Mouse (Mus musculus) small intestine, adult 2 months (tissue): ENCODE measurements around the gene Ap2a2. TPM values are rescaled to one million over a fixed set of nuclear protein-coding genes. Genes with fewer than 3 reads are reported as not detected.

Experiments
- H3K27ac ChIP-seq: fragments of 200-500 bp; 2 replicates; pipeline ENCODE4 v1.5.1; 2012; ENCODE audit warnings: low read depth, low read length, control low read depth, inconsistent platforms; ENCODE audit not compliant: insufficient read depth
- H3K27me3 ChIP-seq: fragments of 200-500 bp; 2 replicates; pipeline ENCODE4 v1.6.1; 2012; ENCODE audit warnings: mild to moderate bottlenecking, moderate library complexity, low read length, inconsistent platforms; ENCODE audit not compliant: control insufficient read depth, insufficient read depth
- H3K36me3 ChIP-seq: fragments of 200-500 bp; 2 replicates; pipeline ENCODE4 v1.6.1; 2012; ENCODE audit warnings: mild to moderate bottlenecking, low read length, control low read depth, inconsistent platforms; ENCODE audit not compliant: control insufficient read depth, insufficient read depth
- H3K4me1 ChIP-seq: fragments of 200-500 bp; 2 replicates; pipeline ENCODE4 v1.6.1; 2012; ENCODE audit warnings: low read length, inconsistent platforms, mixed read lengths; ENCODE audit not compliant: control insufficient read depth, insufficient read depth, insufficient read length
- H3K4me3 ChIP-seq: fragments of 200-500 bp; 2 replicates; pipeline ENCODE4 v1.5.1; 2012; ENCODE audit warnings: low read depth, mild to moderate bottlenecking, control low read depth, inconsistent platforms, low read length, moderate library complexity
- CTCF ChIP-seq: fragments of 200-500 bp; IDR thresholded peaks from 2 replicates; pipeline ENCODE4 v1.5.1; 2012; ENCODE audit warnings: low read depth, mild to moderate bottlenecking, control low read depth, inconsistent platforms, low read length, moderate library complexity, mixed read lengths; ENCODE audit not compliant: insufficient replicate concordance, insufficient read length; ENCODE audit errors: extremely low read depth
- POLR2A ChIP-seq: fragments of 200-500 bp; IDR thresholded peaks from 2 replicates; pipeline ENCODE4 v1.6.1; 2012; ENCODE audit warnings: low read depth, mild to moderate bottlenecking, control low read depth, inconsistent platforms, low read length, moderate library complexity
- WGBS: fragments of 180-500 bp; shearing (Covaris S2); methylation state at CpG from one replicate; pipeline ENCODE4 v1.1.7; 2018; 5-methylcytosine and 5-hydroxymethylcytosine counted together
- polyA plus RNA-seq: library from polyadenylated mRNA; depleted of rRNA; stranded (reverse); fragments of >200 nt; gene quantifications from 2 replicates; pipeline ENCODE4 v1.2.3, GENCODE M21; 2012

Ap2a2 gene
- polyA plus RNA-seq, 1 experiment, result 109 TPM

GRCm38 (mm10) chr7:141541681-141542080, 20.3 kb upstream of the Ap2a2 start:
- H3K27ac ChIP-seq, result no peak overlapping the region
- WGBS, result 87% methylated on average over 4 of the region's 4 CpGs

GRCm38 (mm10) chr7:141542588-141542987, 19.4 kb upstream of the Ap2a2 start:
- Histone ChIP-seq H3K36me3 (no peaks in the 10 kb centered on the region), H3K4me1 (peaks cover 34% of the 10 kb centered on the region; the same call in 1 of the 2 replicates), H3K27ac (no peak overlapping the region), H3K27me3 (no peaks in the 10 kb centered on the region), H3K4me3 (no peak overlapping the region)
- WGBS, result 82% methylated on average over 2 of the region's 2 CpGs
- TF ChIP-seq POLR2A, result no peak
- TF ChIP-seq CTCF, result no peak

More at GRCm38 (mm10) chr7:141541681-141542080, 20.3 kb upstream of the Ap2a2 start:
- Histone ChIP-seq H3K4me1 (peaks cover 34% of the 10 kb centered on the region; the same call in 1 of the 2 replicates), H3K27me3 (no peaks in the 10 kb centered on the region), H3K36me3 (no peaks in the 10 kb centered on the region), H3K4me3 (no peak overlapping the region)
- no peak for TF ChIP-seq CTCF
- TF ChIP-seq POLR2A, result no peak

- 26% methylated on average over 4 of the region's 4 CpGs for WGBS
These were observed 17.3 kb upstream of the Ap2a2 start for GRCm38 (mm10) chr7:141544654-141545053.

GRCm38 (mm10) chr7:141549432-141550061, 12.4 kb upstream of the Ap2a2 start:
- WGBS, result 85% methylated on average over 3 of the region's 3 CpGs
- Histone ChIP-seq H3K36me3 (no peaks in the 10 kb centered on the region), H3K4me1 (peaks cover 4% of the 10 kb centered on the region; the same call in 1 of the 2 replicates), H3K4me3 (no peak overlapping the region), H3K27me3 (no peaks in the 10 kb centered on the region), H3K27ac (no peak overlapping the region)
- TF ChIP-seq POLR2A, result no peak
- TF ChIP-seq CTCF, result no peak

More at GRCm38 (mm10) chr7:141544654-141545053, 17.3 kb upstream of the Ap2a2 start:
- Histone ChIP-seq H3K27me3 (no peaks in the 10 kb centered on the region), H3K27ac (peak overlapping the region; percentile 89), H3K36me3 (no peaks in the 10 kb centered on the region), H3K4me3 (peak overlapping the region; percentile 2; the same call in 1 of the 2 replicates), H3K4me1 (peaks cover 25% of the 10 kb centered on the region; the same call in 1 of the 2 replicates)
- TF ChIP-seq POLR2A (no peak), CTCF (no peak)

GRCm38 (mm10) chr7:141550464-141550863, 11.5 kb upstream of the Ap2a2 start:
- no peaks in the 10 kb centered on the region for H3K27me3 ChIP-seq
- no peak overlapping the region for H3K4me3 ChIP-seq
- whole genome bisulfite sequencing, result 68% methylated on average over 2 of the region's 2 CpGs
- H3K36me3 ChIP-seq, result no peaks in the 10 kb centered on the region
- H3K4me1 ChIP-seq, result no peaks in the 10 kb centered on the region
- H3K27ac ChIP-seq, result no peak overlapping the region
- TF ChIP-seq POLR2A, result no peak

GRCm38 (mm10) chr7:141558329-141558776, 3.6 kb upstream of the Ap2a2 start:
- no peak overlapping the region for H3K4me3 ChIP-seq
- 64% methylated on average over 4 of the region's 4 CpGs for WGBS
- H3K27ac ChIP-seq, result no peak overlapping the region
- TF ChIP-seq CTCF, result no peak
- H3K27me3 ChIP-seq, result no peaks in the 10 kb centered on the region
- H3K36me3 ChIP-seq, result no peaks in the 10 kb centered on the region
- peaks cover 5% of the 10 kb centered on the region; the same call in 1 of the 2 replicates for H3K4me1 ChIP-seq

- Histone ChIP-seq H3K4me3 (no peak overlapping the region), H3K27ac (no peak overlapping the region), H3K36me3 (no peaks in the 10 kb centered on the region), H3K4me1 (peaks cover 6% of the 10 kb centered on the region; the same call in 1 of the 2 replicates), H3K27me3 (no peaks in the 10 kb centered on the region)
- TF ChIP-seq POLR2A (no peak), CTCF (no peak)
These were observed 3.0 kb upstream of the Ap2a2 start for GRCm38 (mm10) chr7:141558946-141559345.
